Mouse (Mus musculus): Measurements from ENCODE around the gene Nudt16l1. TPM values are rescaled to one million over a fixed set of nuclear protein-coding genes. Genes with fewer than 3 reads are reported as not detected.

Nudt16l1 gene
- polyA plus RNA-seq, 1 experiment from 2014 or later: 53.6 TPM

DNA sequence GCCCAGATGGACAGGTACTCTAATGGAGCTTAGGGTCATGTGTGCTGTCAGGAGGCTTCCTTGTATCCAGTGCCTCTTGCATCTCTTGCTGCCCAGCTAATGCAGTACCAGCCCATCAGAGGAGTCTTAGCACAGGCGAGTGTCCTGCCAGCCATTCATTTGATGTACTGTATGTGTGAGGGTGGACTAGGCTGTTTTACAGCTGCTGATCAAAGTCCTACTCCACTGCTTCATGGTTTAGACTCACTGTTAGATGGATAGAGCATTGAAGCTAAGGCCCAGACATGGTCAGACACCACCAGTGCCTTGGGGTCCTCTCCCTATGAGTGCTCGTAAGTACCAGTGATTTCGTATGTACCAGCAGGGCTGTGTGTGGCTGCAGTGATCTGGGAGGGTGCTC lies 33.7 kb upstream of the Nudt16l1 start:
- no peak for DNase-seq
- Histone ChIP-seq H3K9ac (no peak overlapping the region), H3K4me2 (no peak overlapping the region), H3K27ac (no peak overlapping the region), H3K36me3 (peaks cover 6% of the 10 kb centered on the region), H3K9me3 (replicated peaks) (no peaks in the 10 kb centered on the region), H3K4me3 (replicated peaks) (no peak overlapping the region), H3K4me1 (replicated peaks) (peaks cover 56% of the 10 kb centered on the region), H3K27me3 (no peaks in the 10 kb centered on the region)
- 80% methylated on average over 3 of the region's 3 CpGs for WGBS (ENCODE audit: insufficient replicate concordance)
- no peak for ATAC-seq (ENCODE audit: low read depth)

- DNase-seq: no peak
- peaks cover 56% of the 10 kb centered on the region for H3K4me1 ChIP-seq (replicated peaks)
- WGBS (ENCODE audit: insufficient replicate concordance): 17% methylated on average over 1 of the region's 1 CpGs
These were observed 33.0 kb upstream of the Nudt16l1 start for GRCm38 (mm10) chr16:4905591-4905990.

DNA sequence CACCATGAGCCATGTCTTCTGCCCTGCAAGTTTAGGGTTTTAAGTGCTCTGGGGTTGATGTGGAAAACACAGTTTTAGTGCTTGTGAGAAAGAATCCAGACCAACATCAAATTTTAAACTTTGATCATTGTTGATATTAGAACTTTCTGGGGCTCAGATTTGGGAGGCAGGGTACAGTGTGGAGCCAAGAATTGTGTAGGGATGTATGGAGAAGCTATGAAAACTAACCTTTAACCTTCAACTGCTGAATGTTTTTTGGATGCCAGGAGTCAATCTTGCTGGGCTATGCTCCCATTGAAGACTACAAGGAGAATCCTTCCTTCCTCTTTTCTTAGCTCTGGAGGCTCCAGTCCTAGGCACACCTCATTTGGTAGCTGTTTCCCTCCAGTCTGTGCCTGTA lies 32.0 kb upstream of the Nudt16l1 start:
- DNase-seq (no peak), ATAC-seq (ENCODE audit: low read depth) (no peak)
- Histone ChIP-seq H3K27ac (no peak overlapping the region), H3K4me2 (no peak overlapping the region), H3K4me3 (replicated peaks) (no peak overlapping the region), H3K9me3 (replicated peaks) (no peaks in the 10 kb centered on the region), H3K27me3 (no peaks in the 10 kb centered on the region), H3K4me1 (replicated peaks) (peaks cover 56% of the 10 kb centered on the region), H3K36me3 (peaks cover 21% of the 10 kb centered on the region), H3K9ac (no peak overlapping the region)

More at GRCm38 (mm10) chr16:4905591-4905990, 33.0 kb upstream of the Nudt16l1 start:
- Histone ChIP-seq H3K9ac (no peak overlapping the region), H3K27ac (no peak overlapping the region; the same call in 1 of the 2 replicates), H3K36me3 (peaks cover 12% of the 10 kb centered on the region), H3K27me3 (no peaks in the 10 kb centered on the region), H3K4me3 (replicated peaks) (no peak overlapping the region), H3K4me2 (no peak overlapping the region), H3K9me3 (replicated peaks) (no peaks in the 10 kb centered on the region)
- no peak for ATAC-seq (ENCODE audit: low read depth)

GRCm38 (mm10) chr16:4907386-4907785 lies 31.2 kb upstream of the Nudt16l1 start:
- no peak overlapping the region for H3K4me3 ChIP-seq (replicated peaks)
- H3K9me3 ChIP-seq (replicated peaks): no peaks in the 10 kb centered on the region
- H3K36me3 ChIP-seq: peaks cover 28% of the 10 kb centered on the region
- no peak overlapping the region for H3K4me2 ChIP-seq
- no peak for DNase-seq
- H3K27ac ChIP-seq: no peak overlapping the region
- WGBS (ENCODE audit: insufficient replicate concordance): 51% methylated on average over 2 of the region's 2 CpGs
- peaks cover 55% of the 10 kb centered on the region for H3K4me1 ChIP-seq (replicated peaks)
- H3K9ac ChIP-seq: no peak overlapping the region
- H3K27me3 ChIP-seq: no peaks in the 10 kb centered on the region
- ATAC-seq (ENCODE audit: low read depth): no peak

DNA sequence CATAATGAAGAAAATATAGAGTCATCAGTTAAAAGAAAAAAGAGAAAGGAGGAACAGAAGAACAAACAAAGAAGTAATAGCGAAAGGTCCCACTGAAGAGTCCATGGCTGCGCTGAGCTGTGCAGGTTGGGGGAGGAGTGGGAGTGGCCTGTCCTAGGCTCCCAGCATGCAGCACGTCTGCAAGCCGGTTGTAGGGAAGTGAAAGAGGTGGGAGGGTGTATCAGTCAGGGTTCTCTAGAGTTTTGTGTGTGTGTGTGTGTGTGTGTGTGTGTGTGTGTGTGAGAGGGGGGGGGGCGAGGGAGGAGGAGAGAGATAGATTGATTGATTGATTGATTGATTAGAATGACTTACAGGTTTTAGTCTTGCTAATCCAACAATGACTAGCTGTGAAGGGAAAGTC lies 30.6 kb upstream of the Nudt16l1 start:
- Histone ChIP-seq H3K4me1 (replicated peaks) (peaks cover 55% of the 10 kb centered on the region), H3K27ac (no peak overlapping the region)
- peak; percentile 18 for DNase-seq

GRCm38 (mm10) chr16:4909745-4910144 lies 28.8 kb upstream of the Nudt16l1 start:
- Histone ChIP-seq H3K27ac (no peak overlapping the region), H3K4me3 (replicated peaks) (no peak overlapping the region), H3K4me1 (replicated peaks) (peaks cover 48% of the 10 kb centered on the region), H3K9me3 (replicated peaks) (no peaks in the 10 kb centered on the region), H3K9ac (no peak overlapping the region), H3K4me2 (no peak overlapping the region), H3K27me3 (no peaks in the 10 kb centered on the region), H3K36me3 (peaks cover 39% of the 10 kb centered on the region)
- DNase-seq: no peak
- no peak for ATAC-seq (ENCODE audit: low read depth)
- WGBS (ENCODE audit: insufficient replicate concordance): 87% methylated on average over 2 of the region's 2 CpGs

More for the DNA sequence above, 30.6 kb upstream of the Nudt16l1 start:
- Histone ChIP-seq H3K9me3 (replicated peaks) (no peaks in the 10 kb centered on the region), H3K36me3 (peaks cover 32% of the 10 kb centered on the region), H3K4me3 (replicated peaks) (no peak overlapping the region), H3K9ac (no peak overlapping the region), H3K27me3 (no peaks in the 10 kb centered on the region), H3K4me2 (no peak overlapping the region)
- WGBS (ENCODE audit: insufficient replicate concordance): 26% methylated on average over 4 of the region's 5 CpGs
- ATAC-seq (ENCODE audit: low read depth): peak; percentile 71

DNA sequence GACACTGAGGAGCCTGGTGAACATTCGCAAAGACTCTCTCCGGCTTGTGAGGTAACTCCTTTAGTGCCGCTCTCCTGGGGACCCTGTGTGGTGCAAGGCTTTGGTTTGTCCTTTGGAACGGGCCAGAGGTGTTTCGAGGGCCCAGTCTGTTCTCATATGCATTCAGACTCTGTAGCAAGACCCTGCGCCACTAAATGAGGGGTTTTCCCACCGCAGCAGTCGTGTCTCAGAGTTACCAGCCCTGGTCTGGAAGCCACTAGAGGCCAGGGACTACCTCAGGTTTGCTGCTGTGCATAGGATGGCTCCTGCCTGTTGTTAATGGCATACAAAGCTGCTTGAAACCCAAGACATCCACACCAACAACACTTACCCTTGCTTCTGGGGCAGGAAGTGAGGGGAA lies 27.8 kb upstream of the Nudt16l1 start:
- H3K27me3 ChIP-seq: no peaks in the 10 kb centered on the region
- peaks cover 44% of the 10 kb centered on the region for H3K36me3 ChIP-seq
- no peaks in the 10 kb centered on the region for H3K9me3 ChIP-seq (replicated peaks)
- H3K4me3 ChIP-seq (replicated peaks): no peak overlapping the region
- no peak for DNase-seq
- 85% methylated on average over 8 of the region's 8 CpGs for WGBS (ENCODE audit: insufficient replicate concordance)
- H3K27ac ChIP-seq: no peak overlapping the region
- no peak overlapping the region for H3K9ac ChIP-seq
- no peak overlapping the region for H3K4me2 ChIP-seq
- H3K4me1 ChIP-seq (replicated peaks): peaks cover 39% of the 10 kb centered on the region
- no peak for ATAC-seq (ENCODE audit: low read depth)

DNA sequence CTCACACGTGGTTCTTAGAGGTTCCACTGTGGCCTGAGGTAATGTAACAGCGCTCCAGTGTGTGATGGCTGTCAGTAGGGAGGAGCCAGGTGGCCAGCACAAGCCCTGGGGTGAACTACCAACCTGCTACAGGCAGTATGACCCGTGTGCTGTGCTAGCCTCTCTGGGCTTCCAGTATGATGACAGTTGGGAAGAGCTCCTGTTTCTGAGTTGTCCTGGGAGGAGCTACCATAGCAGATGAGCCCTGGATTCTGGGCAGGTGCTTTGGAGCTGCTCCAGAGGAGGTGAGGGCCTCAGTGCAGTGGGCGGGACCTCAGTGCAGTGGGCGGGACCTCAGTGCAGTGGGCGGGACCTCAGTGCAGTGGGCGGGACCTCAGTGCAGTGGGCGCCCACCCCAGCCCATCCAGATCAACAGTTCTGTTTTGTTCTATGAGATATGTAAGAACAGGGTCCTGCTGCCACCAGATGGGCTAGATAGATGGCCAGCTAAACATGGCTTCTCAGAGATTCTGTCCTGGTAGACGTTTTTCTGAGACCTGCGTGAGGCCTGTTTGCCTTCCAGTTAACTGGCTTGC lies 26.4 kb upstream of the Nudt16l1 start:
- Histone ChIP-seq H3K9ac (no peak overlapping the region), H3K27ac (peak overlapping the region; percentile 62; the same call in 1 of the 2 replicates), H3K27me3 (no peaks in the 10 kb centered on the region), H3K9me3 (replicated peaks) (no peaks in the 10 kb centered on the region), H3K36me3 (peaks cover 55% of the 10 kb centered on the region), H3K4me3 (replicated peaks) (no peak overlapping the region), H3K4me1 (replicated peaks) (peaks cover 33% of the 10 kb centered on the region), H3K4me2 (no peak overlapping the region)
- DNase-seq (no peak), ATAC-seq (ENCODE audit: low read depth) (peak; percentile 47; the same call in 1 of the 2 replicates)
- 62% methylated on average over 10 of the region's 10 CpGs for WGBS (ENCODE audit: insufficient replicate concordance)

DNA sequence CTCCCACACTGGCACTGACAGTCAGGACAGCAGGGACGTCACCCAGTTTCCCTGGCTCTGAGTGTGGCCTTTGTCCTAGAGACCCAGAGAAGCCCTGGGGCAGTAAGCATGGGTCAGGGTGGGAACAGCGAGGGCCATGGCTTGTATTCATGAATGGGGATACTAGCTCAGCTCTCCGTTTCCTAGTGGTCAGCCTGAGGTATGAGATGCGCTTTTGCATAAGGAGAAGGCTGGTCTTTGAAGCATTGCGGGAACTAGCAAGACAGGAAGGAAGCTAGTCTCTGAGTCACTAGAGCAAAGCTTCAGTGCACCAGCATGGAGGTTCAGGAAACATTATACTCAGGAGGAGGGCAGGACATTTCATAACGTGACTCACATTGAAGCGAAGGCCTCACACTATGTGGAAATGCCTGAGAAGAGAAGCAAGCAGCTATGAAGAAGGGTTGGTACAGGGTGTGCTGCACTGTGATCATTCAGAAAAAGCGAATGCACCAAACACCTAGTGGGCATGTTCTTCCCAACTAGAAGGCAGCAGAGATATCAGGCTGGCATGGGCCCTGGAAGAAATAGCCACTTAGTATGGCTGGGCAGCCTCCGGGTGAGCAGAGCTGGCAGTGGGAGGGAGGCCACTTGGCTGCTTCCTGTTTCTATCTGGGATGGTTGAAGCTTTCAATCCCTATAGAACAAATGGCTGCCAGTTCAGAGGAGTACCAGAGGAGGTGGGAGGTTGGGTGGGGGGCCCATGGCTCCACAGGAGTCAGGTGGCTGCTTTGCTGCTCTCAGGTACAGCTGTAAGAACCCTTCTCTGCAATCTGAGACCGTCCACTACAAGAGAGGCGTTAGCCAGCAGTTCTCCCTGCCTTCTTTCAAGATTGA lies 25.4 kb upstream of the Nudt16l1 start:
- H3K27me3 ChIP-seq: no peaks in the 10 kb centered on the region
- no peak overlapping the region for H3K4me3 ChIP-seq (replicated peaks)
- H3K4me2 ChIP-seq: peak overlapping the region; percentile 22; the same call in 1 of the 2 replicates
- ATAC-seq (ENCODE audit: low read depth) (peak; percentile 16; the same call in 1 of the 2 replicates), DNase-seq (no peak)
- H3K9me3 ChIP-seq (replicated peaks): no peaks in the 10 kb centered on the region
- peaks cover 59% of the 10 kb centered on the region for H3K36me3 ChIP-seq
- H3K4me1 ChIP-seq (replicated peaks): peaks cover 25% of the 10 kb centered on the region
- H3K9ac ChIP-seq: no peak overlapping the region
- peak overlapping the region; percentile 71 for H3K27ac ChIP-seq
- WGBS (ENCODE audit: insufficient replicate concordance): 56% methylated on average over 11 of the region's 11 CpGs

DNA sequence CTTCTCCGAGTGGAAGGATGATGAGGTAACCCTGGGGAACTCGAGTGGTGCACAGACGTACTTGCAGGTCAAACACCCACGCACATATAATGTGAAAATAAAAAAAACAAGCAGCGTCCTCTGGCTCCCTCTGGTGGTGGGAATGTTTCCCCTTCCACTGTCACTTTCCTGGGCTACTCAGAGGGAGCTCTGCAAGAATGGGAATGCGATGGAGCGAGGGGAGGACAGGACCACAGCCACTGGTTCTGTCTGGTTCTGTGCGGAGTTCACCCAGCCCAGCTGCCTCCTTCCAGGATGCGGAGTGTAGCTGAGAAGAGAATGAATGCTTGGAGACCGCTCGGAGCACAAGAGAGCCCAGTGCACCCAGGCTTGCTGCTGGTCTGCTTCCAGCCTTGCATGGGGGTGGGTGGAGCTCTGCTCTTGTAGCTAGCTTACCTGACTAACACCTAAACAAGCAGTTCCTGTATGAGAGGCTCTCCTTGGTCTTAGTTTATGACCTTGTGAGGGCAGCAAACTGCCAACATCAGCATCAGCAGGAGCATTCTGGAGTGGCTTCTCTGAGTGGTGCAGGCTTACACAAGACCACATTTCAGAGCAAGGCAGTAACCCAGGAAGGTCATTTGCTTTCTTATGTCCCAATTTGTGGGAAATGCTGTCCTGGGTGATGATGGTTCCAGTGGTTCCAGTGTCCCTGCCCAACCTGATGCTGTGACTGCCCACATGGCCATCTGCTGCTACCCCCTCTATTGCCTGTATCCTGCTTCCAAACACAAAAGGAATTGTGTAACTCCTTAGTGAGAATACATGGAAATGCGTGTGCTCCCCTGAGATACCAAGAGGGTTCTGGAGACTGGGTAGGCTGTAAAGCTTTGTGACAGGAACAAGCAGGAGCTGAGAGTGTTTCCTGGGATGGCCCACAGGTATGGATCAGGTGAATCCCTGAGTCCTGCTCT lies 24.5 kb upstream of the Nudt16l1 start:
- WGBS (ENCODE audit: insufficient replicate concordance): 35% methylated on average over 12 of the region's 12 CpGs

GRCm38 (mm10) chr16:4915931-4916330 lies 22.6 kb upstream of the Nudt16l1 start:
- DNase-seq: no peak
- Histone ChIP-seq H3K4me3 (replicated peaks) (no peak overlapping the region), H3K4me2 (no peak overlapping the region), H3K36me3 (peaks cover 44% of the 10 kb centered on the region), H3K27me3 (no peaks in the 10 kb centered on the region), H3K27ac (peak overlapping the region; percentile 4; the same call in 1 of the 2 replicates), H3K9ac (no peak overlapping the region), H3K4me1 (replicated peaks) (peaks cover 22% of the 10 kb centered on the region), H3K9me3 (replicated peaks) (no peaks in the 10 kb centered on the region)
- no peak for ATAC-seq (ENCODE audit: low read depth)
- WGBS (ENCODE audit: insufficient replicate concordance): 57% methylated on average over 3 of the region's 3 CpGs

More for the DNA sequence above, 24.5 kb upstream of the Nudt16l1 start:
- peaks cover 58% of the 10 kb centered on the region for H3K36me3 ChIP-seq
- H3K27ac ChIP-seq: peak overlapping the region; percentile 71; the same call in 1 of the 2 replicates
- no peaks in the 10 kb centered on the region for H3K27me3 ChIP-seq
- no peaks in the 10 kb centered on the region for H3K9me3 ChIP-seq (replicated peaks)
- peaks cover 22% of the 10 kb centered on the region for H3K4me1 ChIP-seq (replicated peaks)
- H3K9ac ChIP-seq: no peak overlapping the region
- no peak overlapping the region for H3K4me3 ChIP-seq (replicated peaks)
- peak overlapping the region; percentile 22; the same call in 1 of the 2 replicates for H3K4me2 ChIP-seq
- ATAC-seq (ENCODE audit: low read depth): peak; percentile 32
- DNase-seq: peak; percentile 62

All from liver, embryonic 13.5 days (tissue).